Mouse (Mus musculus) right cerebral cortex, postnatal 36 days (tissue): ENCODE measurements at regions not wholly inside any gene's neighbourhood (a gene's known extent, or its start where the extent isn't known, plus 50 kb on each side); places are given as distances from the start of the nearest gene placed in this dataset.
A peak's percentile ranks its signal among the peaks of the same experiment; 100 is the strongest.
"Not testable (repeated sequence)": the region's sequence is repeated elsewhere in the genome, so short reads cannot be mapped to it uniquely, and the experiment has no call there.

Experiments used
- DNase-seq, 2 experiments: peaks; one replicate each; pipeline ENCODE4 v3.0.0; 2022; ENCODE audit warnings: low spot score in 2 of 2, mixed read lengths in 1 of 2

GRCm38 (mm10) chr10:7390239-7391091 lies 83.0 kb downstream of the Ulbp1 start:
- DNase-seq = no peak

GRCm38 (mm10) chr10:7358791-7359190 lies 114.6 kb downstream of the Ulbp1 start:
- DNase-seq = not testable (repeated sequence)

- DNase-seq = not testable (repeated sequence)
These were observed 129.1 kb downstream of the Ulbp1 start for GRCm38 (mm10) chr10:7344290-7344689.

GRCm38 (mm10) chr10:7343736-7344135 lies 129.7 kb downstream of the Ulbp1 start:
- not testable (repeated sequence) for DNase-seq

GRCm38 (mm10) chr10:7333077-7333747 lies 121.2 kb upstream of the Cnksr3 start:
- peak; percentile 26 to 35 for DNase-seq

- DNase-seq = no peak
These were observed 116.2 kb upstream of the Cnksr3 start for GRCm38 (mm10) chr10:7328262-7328661.

- not testable (repeated sequence) for DNase-seq
These were observed 115.0 kb upstream of the Cnksr3 start for GRCm38 (mm10) chr10:7327046-7327445.

GRCm38 (mm10) chr10:7325074-7325473 lies 113.0 kb upstream of the Cnksr3 start:
- DNase-seq = no peak

- no peak for DNase-seq
These were observed 111.2 kb upstream of the Cnksr3 start for GRCm38 (mm10) chr10:7323258-7323657.

GRCm38 (mm10) chr10:7309927-7310326 lies 97.9 kb upstream of the Cnksr3 start:
- DNase-seq = no peak

- not testable (repeated sequence) for DNase-seq
These were observed 93.8 kb upstream of the Cnksr3 start for GRCm38 (mm10) chr10:7305881-7306280.

GRCm38 (mm10) chr10:7298377-7298776 lies 86.3 kb upstream of the Cnksr3 start:
- DNase-seq = no peak

- DNase-seq = no peak
These were observed 83.9 kb upstream of the Cnksr3 start for GRCm38 (mm10) chr10:7295921-7296320.

GRCm38 (mm10) chr10:7293203-7293602 lies 81.2 kb upstream of the Cnksr3 start:
- no peak for DNase-seq

- no peak for DNase-seq
These were observed 77.9 kb upstream of the Cnksr3 start for GRCm38 (mm10) chr10:7289773-7290411.

- DNase-seq = no peak
These were observed 73.3 kb upstream of the Cnksr3 start for GRCm38 (mm10) chr10:7285112-7285905.

- no peak for DNase-seq
These were observed 68.4 kb upstream of the Cnksr3 start for GRCm38 (mm10) chr10:7280429-7280828.

- no peak for DNase-seq
These were observed 66.8 kb upstream of the Cnksr3 start for GRCm38 (mm10) chr10:7278820-7279219.

- DNase-seq = no peak
These were observed 63.3 kb upstream of the Cnksr3 start for GRCm38 (mm10) chr10:7275357-7275756.

- no peak for DNase-seq
These were observed 62.4 kb upstream of the Cnksr3 start for GRCm38 (mm10) chr10:7274422-7274821.

GRCm38 (mm10) chr10:7271156-7271555 lies 59.1 kb upstream of the Cnksr3 start:
- DNase-seq = no peak
